Mouse (Mus musculus) thymus, postnatal 0 days (tissue): ENCODE measurements at regions not wholly inside any gene's neighbourhood (a gene's known extent, or its start where the extent isn't known, plus 50 kb on each side); places are given as distances from the start of the nearest gene placed in this dataset.
A peak's percentile ranks its signal among the peaks of the same experiment; 100 is the strongest.
"Not testable (repeated sequence)": the region's sequence is repeated elsewhere in the genome, so short reads cannot be mapped to it uniquely, and the experiment has no call there.

ENCODE experiments used
- DNase-seq: peaks from one replicate; pipeline ENCODE4 v3.0.0-alpha.2; 2015; ENCODE audit warnings: low spot score

- DNase-seq, result not testable (repeated sequence)
These were observed 73.3 kb downstream of the Gm31371 start for GRCm38 (mm10) chr8:19976461-19976860.

- peak; percentile 71 for DNase-seq
These were observed 76.5 kb downstream of the Gm31371 start for GRCm38 (mm10) chr8:19979536-19980345.

DNA sequence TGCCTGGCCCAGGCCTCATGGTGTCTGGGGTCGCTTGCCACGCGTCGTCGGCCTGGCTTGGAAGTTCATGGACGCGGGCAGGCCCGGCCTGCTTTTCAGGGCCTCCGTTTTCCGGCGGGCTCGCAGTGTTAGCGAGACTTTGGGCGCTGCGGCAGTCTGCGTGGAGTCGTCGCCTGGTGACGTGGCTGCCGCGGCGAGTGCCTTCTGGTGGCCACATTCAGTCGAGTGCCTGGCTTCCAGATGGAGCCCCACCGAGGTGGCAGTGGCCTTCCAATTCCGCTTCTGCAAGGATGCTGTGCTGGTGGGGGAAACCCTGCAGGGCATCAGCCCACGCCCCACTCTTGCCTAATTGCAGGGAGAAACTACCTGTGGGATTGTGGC lies 77.1 kb downstream of the Gm31371 start:
- not testable (repeated sequence) for DNase-seq

DNA sequence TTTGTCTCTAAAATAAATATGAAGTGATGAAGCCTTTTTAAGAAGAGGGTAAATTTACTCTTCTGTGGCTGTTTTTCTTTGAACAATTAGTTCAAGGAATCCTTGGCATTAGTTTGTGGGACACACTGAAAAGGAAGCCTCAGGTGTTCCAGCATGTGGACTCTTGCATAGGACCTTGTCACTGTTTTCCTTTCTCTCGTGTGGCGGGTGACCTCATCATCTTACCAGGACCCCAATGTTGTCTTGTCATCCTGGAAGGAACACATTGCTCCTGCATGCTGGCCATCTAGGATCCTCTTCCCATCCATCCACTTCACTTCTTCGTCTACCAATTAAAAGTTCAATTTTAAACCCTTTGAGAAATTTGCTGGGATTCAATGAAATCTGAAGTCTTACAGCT lies 104.9 kb downstream of the Gm31371 start:
- DNase-seq, result not testable (repeated sequence)

- not testable (repeated sequence) for DNase-seq
These were observed 107.8 kb downstream of the Gm31371 start for GRCm38 (mm10) chr8:20010947-20011346.

DNA sequence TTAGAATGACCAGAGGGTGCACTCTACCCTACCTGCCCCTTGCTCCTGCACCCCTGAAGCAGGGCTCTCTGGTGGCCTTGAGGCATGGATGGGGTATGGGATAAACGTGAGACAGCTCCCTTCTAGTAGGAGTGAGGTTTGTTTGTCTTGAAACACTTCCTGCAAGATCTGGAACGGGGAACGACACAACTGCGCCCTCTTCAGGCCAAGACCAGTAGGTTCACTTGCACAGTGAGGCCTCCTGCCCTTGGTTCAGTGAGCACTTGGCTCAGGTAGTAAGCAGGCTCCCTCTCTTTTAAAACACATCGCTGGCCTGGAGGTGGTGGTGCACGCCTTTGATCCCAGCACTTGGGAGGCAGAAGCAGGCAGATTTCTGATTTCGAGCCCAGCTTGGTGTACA lies 110.1 kb downstream of the Gm31371 start:
- DNase-seq, result peak; percentile 15

DNA sequence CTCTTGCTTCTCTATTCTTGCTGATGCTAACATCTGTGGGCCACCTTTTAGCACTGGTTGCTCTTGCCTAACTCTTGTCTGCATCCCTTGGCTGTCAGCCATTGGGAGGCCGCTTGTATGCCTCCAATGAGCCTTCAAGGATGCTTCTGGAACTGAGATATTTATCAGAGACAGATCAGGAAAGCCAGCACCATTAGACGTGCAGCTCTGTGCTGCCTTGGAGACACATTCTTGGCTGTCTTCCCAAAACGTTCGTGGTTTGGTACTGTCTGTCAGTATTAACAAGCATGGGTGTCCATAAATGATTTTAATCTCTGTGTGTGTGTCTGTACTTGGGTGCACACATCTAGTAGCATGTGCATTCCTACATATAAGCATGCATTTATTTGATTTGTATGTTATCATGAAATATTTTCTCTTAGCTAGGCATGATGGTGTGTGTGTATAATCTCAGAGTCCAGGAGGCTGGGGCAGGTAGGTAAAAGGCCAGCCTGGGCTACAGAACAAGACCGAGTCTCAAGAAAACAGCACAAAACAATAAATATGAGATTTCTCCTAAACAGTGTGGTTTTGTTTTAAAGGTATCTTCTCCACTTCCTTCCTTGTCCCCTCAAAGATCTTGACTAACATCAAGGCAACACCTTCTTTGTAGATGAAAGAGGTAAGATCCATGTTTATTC lies 111.4 kb downstream of the Gm31371 start:
- not testable (repeated sequence) for DNase-seq

GRCm38 (mm10) chr8:20015411-20016081 lies 112.4 kb downstream of the Gm31371 start:
- DNase-seq, result not testable (repeated sequence)

DNA sequence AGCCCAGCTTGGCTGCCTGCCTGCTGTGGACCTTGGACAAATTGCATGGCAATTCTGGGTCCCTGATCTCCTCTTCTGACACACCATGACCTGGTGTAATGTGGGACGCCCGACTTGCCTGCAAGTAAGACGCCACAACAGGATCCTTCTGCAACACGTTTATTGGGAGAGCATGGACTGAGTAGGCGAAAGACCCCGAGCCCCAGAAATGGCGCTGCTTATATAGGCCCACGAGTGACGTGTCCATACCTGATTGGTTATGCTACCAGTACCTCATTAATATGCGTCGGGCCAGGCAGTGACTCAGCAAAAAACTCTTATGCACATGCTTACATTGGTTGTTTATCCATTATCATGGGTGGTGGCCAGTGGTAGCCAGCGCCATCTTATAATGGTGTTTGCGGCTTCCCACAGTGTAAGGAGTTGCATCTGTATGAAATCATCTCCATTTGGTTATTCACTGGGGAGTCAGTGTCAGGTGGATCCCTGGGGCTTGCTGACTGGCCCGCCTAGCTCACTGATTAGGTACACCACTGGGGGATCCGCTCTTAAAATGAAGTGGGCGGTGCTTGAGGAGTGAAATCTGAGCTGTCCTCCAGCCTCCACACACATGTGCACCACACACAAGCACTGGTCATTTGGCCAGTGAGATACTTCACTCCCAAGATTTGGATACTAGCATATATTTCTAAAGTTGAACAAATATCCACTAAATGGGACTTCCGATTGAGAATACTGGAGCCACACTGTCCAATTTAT lies 113.1 kb downstream of the Gm31371 start:
- DNase-seq, result not testable (repeated sequence)

- DNase-seq, result not testable (repeated sequence)
These were observed 122.3 kb downstream of the Gm31371 start for GRCm38 (mm10) chr8:20025521-20025920.

- DNase-seq, result not testable (repeated sequence)
These were observed 124.8 kb downstream of the Gm31371 start for GRCm38 (mm10) chr8:20027956-20028355.

DNA sequence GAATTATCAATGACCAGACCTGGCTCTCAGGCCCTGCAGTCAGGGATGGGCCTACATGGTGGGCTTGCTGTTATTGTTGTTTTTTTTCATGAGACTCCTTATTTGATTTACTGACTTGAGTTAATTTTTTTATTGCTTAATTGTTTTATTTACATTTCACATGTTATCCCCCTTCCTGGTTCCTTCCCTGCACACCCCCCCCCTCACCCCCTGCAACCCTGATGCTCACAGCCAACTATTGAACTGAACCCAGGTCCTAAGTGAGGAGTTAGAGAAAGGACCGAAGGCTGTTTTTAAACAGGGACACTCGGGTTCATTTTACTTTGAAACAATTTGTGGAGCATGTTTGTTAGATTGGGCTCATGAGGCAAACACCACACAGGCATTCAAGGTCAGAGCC lies 126.9 kb downstream of the Gm31371 start:
- not testable (repeated sequence) for DNase-seq

DNA sequence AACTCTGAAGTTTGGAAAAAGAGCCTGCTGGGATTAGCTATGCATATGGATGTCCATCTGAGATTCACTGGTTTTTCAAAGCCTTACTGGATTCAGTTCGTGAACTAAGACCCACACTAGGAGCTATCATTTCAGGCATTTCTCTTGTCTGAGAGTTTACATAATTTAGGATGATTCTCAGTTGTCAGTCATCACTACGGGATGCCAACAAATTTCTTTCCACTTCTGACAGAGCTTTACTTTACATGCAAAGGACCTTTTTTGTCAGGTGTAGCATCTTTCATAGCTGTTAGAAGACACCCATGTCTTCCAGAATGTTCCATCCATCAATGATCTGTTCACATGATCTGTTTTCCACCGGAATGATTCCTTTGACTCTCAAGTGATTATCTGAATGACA lies 154.4 kb downstream of the Gm31371 start:
- not testable (repeated sequence) for DNase-seq

DNA sequence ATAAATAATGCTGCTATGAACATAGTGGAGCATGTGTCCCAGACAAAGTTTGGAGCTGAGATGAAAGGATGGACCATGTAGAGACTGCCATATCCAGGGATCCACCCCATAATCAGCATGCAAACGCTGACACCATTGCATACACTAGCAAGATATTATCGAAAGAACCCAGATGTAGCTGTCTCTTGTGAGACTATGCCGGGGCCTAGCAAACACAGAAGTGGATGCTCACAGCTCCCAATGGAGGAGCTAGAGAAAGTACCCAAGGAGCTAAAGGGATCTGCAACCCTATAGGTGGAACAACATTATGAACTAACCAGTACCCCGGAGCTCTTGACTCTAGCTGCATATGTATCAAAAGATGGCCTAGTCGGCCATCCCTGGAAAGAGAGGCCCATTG lies 194.9 kb downstream of the Gm31371 start:
- DNase-seq, result not testable (repeated sequence)

- peak; percentile 1 for DNase-seq
These were observed 197.0 kb downstream of the Gm31371 start for GRCm38 (mm10) chr8:20100241-20100640.

DNA sequence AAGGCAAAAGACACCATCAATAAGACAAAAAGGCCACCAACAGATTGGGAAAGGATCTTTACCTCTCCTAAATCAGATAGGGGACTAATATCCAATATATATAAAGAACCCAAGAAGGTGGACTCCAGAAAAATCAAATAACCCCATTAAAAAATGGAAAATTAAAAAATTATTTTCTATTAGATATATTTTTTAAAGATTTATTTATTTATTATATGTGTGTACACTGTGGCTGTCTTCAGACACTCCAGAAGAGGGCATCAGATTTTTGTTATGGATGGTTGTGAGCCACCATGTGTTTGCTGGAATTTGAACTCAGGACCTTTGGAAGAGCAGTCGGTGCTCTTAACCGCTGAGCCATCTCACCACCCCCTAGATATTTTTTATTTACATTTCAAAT lies 199.2 kb downstream of the Gm31371 start:
- DNase-seq, result not testable (repeated sequence)

GRCm38 (mm10) chr8:20107154-20107553 lies 204.0 kb downstream of the Gm31371 start:
- not testable (repeated sequence) for DNase-seq

- not testable (repeated sequence) for DNase-seq
These were observed 213.6 kb downstream of the Gm31371 start for GRCm38 (mm10) chr8:20116785-20117184.

- not testable (repeated sequence) for DNase-seq
These were observed 216.4 kb downstream of the Gm31371 start for GRCm38 (mm10) chr8:20119581-20119980.

DNA sequence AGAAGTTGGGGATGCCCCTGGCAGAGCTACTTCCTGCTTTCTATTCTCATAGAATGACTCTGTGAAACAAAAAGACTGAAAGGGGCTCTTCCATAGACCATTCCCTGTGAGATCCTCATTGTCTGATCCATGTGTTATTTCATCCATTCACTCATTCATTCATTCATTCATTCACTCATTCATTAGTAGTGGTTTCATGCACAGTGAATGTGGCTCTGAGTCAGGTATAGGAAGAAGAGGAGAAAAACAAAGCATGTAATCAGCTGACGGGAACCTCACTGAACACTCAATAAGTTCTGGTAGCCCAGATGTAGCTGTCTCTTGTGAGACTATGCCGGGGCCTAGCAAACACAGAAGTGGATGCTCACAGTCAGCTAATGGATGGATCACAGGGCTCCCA lies 217.0 kb downstream of the Gm31371 start:
- DNase-seq, result not testable (repeated sequence)

- peak; percentile 1 for DNase-seq
These were observed 218.3 kb downstream of the Gm31371 start for GRCm38 (mm10) chr8:20121391-20121909.
